Mouse (Mus musculus) bone marrow, adult 2 months (tissue): ENCODE measurements at regions not wholly inside any gene's neighbourhood (a gene's known extent, or its start where the extent isn't known, plus 50 kb on each side); places are given as distances from the start of the nearest gene placed in this dataset.

Source experiments
- CTCF ChIP-seq: fragments of 200-500 bp; IDR thresholded peaks from 2 replicates; pipeline ENCODE4 v1.5.1; 2011; ENCODE audit warnings: low read length, control low read depth; ENCODE audit not compliant: control insufficient read depth, insufficient read depth
- POLR2A ChIP-seq: fragments of 200-500 bp; IDR thresholded peaks from 2 replicates; pipeline ENCODE4 v1.6.1; 2011; ENCODE audit warnings: low read depth, mild to moderate bottlenecking, control low read depth, low read length, borderline replicate concordance; ENCODE audit not compliant: control insufficient read depth

DNA sequence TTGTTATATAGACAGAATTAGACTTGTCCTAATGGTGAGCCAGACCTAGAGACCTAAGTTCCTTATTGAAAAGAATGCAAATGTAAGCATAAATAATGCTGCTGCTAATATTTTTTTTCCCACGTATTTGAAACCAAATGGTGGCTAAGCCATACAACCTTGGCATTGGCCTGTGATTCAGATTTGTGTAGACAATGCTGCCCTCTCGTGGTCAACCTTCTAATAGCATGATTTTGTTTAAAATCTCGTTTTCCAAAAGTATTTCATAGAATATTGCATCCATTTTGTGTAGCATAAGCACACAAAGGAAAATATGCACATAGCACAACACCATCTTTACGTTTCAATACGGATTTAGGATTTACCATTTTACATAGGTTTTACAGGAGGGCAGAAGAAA, 84.4 kb upstream of the Creb1 start:
- TF ChIP-seq POLR2A (no peak), CTCF (no peak)
